Mouse (Mus musculus): ENCODE measurements at regions not wholly inside any gene's neighbourhood (a gene's known extent, or its start where the extent isn't known, plus 50 kb on each side); places are given as distances from the start of the nearest gene placed in this dataset.

GRCm38 (mm10) chr8:8233156-8233555 is 427.9 kb downstream of the Efnb2 start:
- no peak overlapping the region for H3K27ac ChIP-seq (ENCODE audit: insufficient read depth, low read depth, low read length, poor library complexity, severe bottlenecking)
- in situ Hi-C loops (cut with MboI; ENCODE audit: low sequenced_read_pairs in 2 of 2, unreplicated experiment in 2 of 2) = loop anchor here in 1 of 2 experiments (25.0 kb wide), 1 partner anchor 429 kb away; the partner anchor contains the start of gene Efnb2
- no peak overlapping the region for H3K4me3 ChIP-seq (ENCODE audit: insufficient read depth in 1 of 2, low read depth in 1 of 2, low read length in 2 of 2, poor library complexity in 1 of 2, severe bottlenecking in 1 of 2)
- no peaks in the 10 kb centered on the region for H3K4me1 ChIP-seq (ENCODE audit: control insufficient read depth in 2 of 2, insufficient read depth in 2 of 2, low read length in 2 of 2, poor library complexity in 1 of 2)
- TF ChIP-seq HCFC1 (IDR thresholded peaks at IDR 0.05; ENCODE audit: borderline replicate concordance, insufficient read depth, low read length) = no peak
- TF ChIP-seq ZNF384 (IDR thresholded peaks at IDR 0.05; ENCODE audit: low read depth, low read length) = no peak
- TF ChIP-seq ZC3H11A (IDR thresholded peaks at IDR 0.05; ENCODE audit: borderline replicate concordance, low read depth, low read length) = no peak
- TF ChIP-seq CHD2 (IDR thresholded peaks at IDR 0.05; ENCODE audit: low read depth, low read length) = no peak
- no peak for TF ChIP-seq MAFK (IDR thresholded peaks at IDR 0.05; ENCODE audit: insufficient read depth, low read depth, low read length)
- DNase-seq (ENCODE audit: low read depth, low spot score) = no peak
- H3K9me3 ChIP-seq (ENCODE audit: control insufficient read depth, insufficient read depth, low read depth, low read length) = no peaks in the 10 kb centered on the region
- H3K9ac ChIP-seq (ENCODE audit: insufficient read depth, low read depth, low read length, poor library complexity, severe bottlenecking) = no peak overlapping the region
- H3K36me3 ChIP-seq (ENCODE audit: control insufficient read depth, insufficient read depth, low read length, poor library complexity, severe bottlenecking) = no peaks in the 10 kb centered on the region

GRCm38 (mm10) chr8:8231996-8232632 is 428.9 kb downstream of the Efnb2 start:
- TF ChIP-seq CHD2 (IDR thresholded peaks at IDR 0.05; ENCODE audit: low read depth, low read length) (no peak), HCFC1 (IDR thresholded peaks at IDR 0.05; ENCODE audit: borderline replicate concordance, insufficient read depth, low read length) (no peak), ZNF384 (IDR thresholded peaks at IDR 0.05; ENCODE audit: low read depth, low read length) (no peak), MAFK (IDR thresholded peaks at IDR 0.05; ENCODE audit: insufficient read depth, low read depth, low read length) (no peak), ZC3H11A (IDR thresholded peaks at IDR 0.05; ENCODE audit: borderline replicate concordance, low read depth, low read length) (no peak)
- H3K4me3 ChIP-seq (ENCODE audit: insufficient read depth in 1 of 2, low read depth in 1 of 2, low read length in 2 of 2, poor library complexity in 1 of 2, severe bottlenecking in 1 of 2) = no peak overlapping the region
- no peak overlapping the region for H3K9ac ChIP-seq (ENCODE audit: insufficient read depth, low read depth, low read length, poor library complexity, severe bottlenecking)
- no peaks in the 10 kb centered on the region for H3K9me3 ChIP-seq (ENCODE audit: control insufficient read depth, insufficient read depth, low read depth, low read length)
- H3K4me1 ChIP-seq (ENCODE audit: control insufficient read depth in 2 of 2, insufficient read depth in 2 of 2, low read length in 2 of 2, poor library complexity in 1 of 2) = no peaks in the 10 kb centered on the region
- DNase-seq (ENCODE audit: low read depth, low spot score) = no peak
- no peak overlapping the region for H3K27ac ChIP-seq (ENCODE audit: insufficient read depth, low read depth, low read length, poor library complexity, severe bottlenecking)
- in situ Hi-C loops (cut with MboI; ENCODE audit: low sequenced_read_pairs in 2 of 2, unreplicated experiment in 2 of 2) = loop anchor here in 1 of 2 experiments (25.0 kb wide), 1 partner anchor 430 kb away; the partner anchor contains the start of gene Efnb2
- no peaks in the 10 kb centered on the region for H3K36me3 ChIP-seq (ENCODE audit: control insufficient read depth, insufficient read depth, low read length, poor library complexity, severe bottlenecking)

GRCm38 (mm10) chr8:8231308-8231985 is 429.6 kb downstream of the Efnb2 start:
- in situ Hi-C loops (cut with MboI; ENCODE audit: low sequenced_read_pairs in 2 of 2, unreplicated experiment in 2 of 2) = loop anchor here in 1 of 2 experiments (25.0 kb wide), 1 partner anchor 431 kb away; the partner anchor contains the start of gene Efnb2
- TF ChIP-seq CHD2 (IDR thresholded peaks at IDR 0.05; ENCODE audit: low read depth, low read length) (no peak), ZC3H11A (IDR thresholded peaks at IDR 0.05; ENCODE audit: borderline replicate concordance, low read depth, low read length) (no peak), MAFK (IDR thresholded peaks at IDR 0.05; ENCODE audit: insufficient read depth, low read depth, low read length) (no peak), HCFC1 (IDR thresholded peaks at IDR 0.05; ENCODE audit: borderline replicate concordance, insufficient read depth, low read length) (no peak), ZNF384 (IDR thresholded peaks at IDR 0.05; ENCODE audit: low read depth, low read length) (no peak)
- Histone ChIP-seq H3K4me1 (ENCODE audit: control insufficient read depth in 2 of 2, insufficient read depth in 2 of 2, low read length in 2 of 2, poor library complexity in 1 of 2) (no peaks in the 10 kb centered on the region), H3K36me3 (ENCODE audit: control insufficient read depth, insufficient read depth, low read length, poor library complexity, severe bottlenecking) (no peaks in the 10 kb centered on the region), H3K27ac (ENCODE audit: insufficient read depth, low read depth, low read length, poor library complexity, severe bottlenecking) (no peak overlapping the region), H3K9me3 (ENCODE audit: control insufficient read depth, insufficient read depth, low read depth, low read length) (no peaks in the 10 kb centered on the region), H3K9ac (ENCODE audit: insufficient read depth, low read depth, low read length, poor library complexity, severe bottlenecking) (no peak overlapping the region), H3K4me3 (ENCODE audit: insufficient read depth in 1 of 2, low read depth in 1 of 2, low read length in 2 of 2, poor library complexity in 1 of 2, severe bottlenecking in 1 of 2) (no peak overlapping the region)
- no peak for DNase-seq (ENCODE audit: low read depth, low spot score)

GRCm38 (mm10) chr8:8225994-8226393 is 435.0 kb downstream of the Efnb2 start:
- Histone ChIP-seq H3K36me3 (ENCODE audit: control insufficient read depth, insufficient read depth, low read length, poor library complexity, severe bottlenecking) (no peaks in the 10 kb centered on the region), H3K4me3 (ENCODE audit: insufficient read depth in 1 of 2, low read depth in 1 of 2, low read length in 2 of 2, poor library complexity in 1 of 2, severe bottlenecking in 1 of 2) (no peak overlapping the region), H3K9ac (ENCODE audit: insufficient read depth, low read depth, low read length, poor library complexity, severe bottlenecking) (no peak overlapping the region), H3K27ac (ENCODE audit: insufficient read depth, low read depth, low read length, poor library complexity, severe bottlenecking) (no peak overlapping the region), H3K9me3 (ENCODE audit: control insufficient read depth, insufficient read depth, low read depth, low read length) (no peaks in the 10 kb centered on the region), H3K4me1 (ENCODE audit: control insufficient read depth in 2 of 2, insufficient read depth in 2 of 2, low read length in 2 of 2, poor library complexity in 1 of 2) (no peaks in the 10 kb centered on the region)
- no peak for DNase-seq (ENCODE audit: low read depth, low spot score)
- TF ChIP-seq CHD2 (IDR thresholded peaks at IDR 0.05; ENCODE audit: low read depth, low read length) (no peak), MAFK (IDR thresholded peaks at IDR 0.05; ENCODE audit: insufficient read depth, low read depth, low read length) (no peak), ZNF384 (IDR thresholded peaks at IDR 0.05; ENCODE audit: low read depth, low read length) (no peak), HCFC1 (IDR thresholded peaks at IDR 0.05; ENCODE audit: borderline replicate concordance, insufficient read depth, low read length) (no peak), ZC3H11A (IDR thresholded peaks at IDR 0.05; ENCODE audit: borderline replicate concordance, low read depth, low read length) (no peak)
- in situ Hi-C loops (cut with MboI; ENCODE audit: low sequenced_read_pairs in 2 of 2, unreplicated experiment in 2 of 2) = loop anchor here in 1 of 2 experiments (25.0 kb wide), 1 partner anchor 436 kb away; the partner anchor contains the start of gene Efnb2

Measured in ES-E14 (cell line).